Mouse (Mus musculus): ENCODE data around the gene Man2b2. TPM values are rescaled to one million over a fixed set of nuclear protein-coding genes. Genes with fewer than 3 reads are reported as not detected.

Gene Man2b2
- total RNA-seq, 2 experiments from 2014 or later, result 60.2 to 62.4 TPM

- no peak for DNase-seq (ENCODE audit: low spot score in 2 of 2)
Measured at GRCm38 (mm10) chr5:36839032-36839431, 8.6 kb upstream of the Man2b2 start.

GRCm38 (mm10) chr5:36835933-36836332 is 5.5 kb upstream of the Man2b2 start:
- peak; percentile 53 to 66 for DNase-seq (ENCODE audit: low spot score in 2 of 2)

- no peak for DNase-seq (ENCODE audit: low spot score in 2 of 2)
Measured at GRCm38 (mm10) chr5:36831272-36831671, 819 bp upstream of the Man2b2 start.

GRCm38 (mm10) chr5:36829098-36829497 is 1.4 kb downstream of the Man2b2 start:
- DNase-seq (ENCODE audit: low spot score in 2 of 2), result no peak

GRCm38 (mm10) chr5:36822907-36823306 is 7.5 kb downstream of the Man2b2 start:
- DNase-seq (ENCODE audit: low spot score in 2 of 2), result no peak

GRCm38 (mm10) chr5:36820142-36820541 is 10.3 kb downstream of the Man2b2 start:
- DNase-seq (ENCODE audit: low spot score in 2 of 2), result no peak

GRCm38 (mm10) chr5:36819742-36820141 is 10.7 kb downstream of the Man2b2 start:
- no peak for DNase-seq (ENCODE audit: low spot score in 2 of 2)

- DNase-seq (ENCODE audit: low spot score in 2 of 2), result no peak
Measured at GRCm38 (mm10) chr5:36817738-36818137, 12.7 kb downstream of the Man2b2 start.

GRCm38 (mm10) chr5:36814554-36814953 is 15.9 kb downstream of the Man2b2 start:
- no peak for DNase-seq (ENCODE audit: low spot score in 2 of 2)

GRCm38 (mm10) chr5:36811413-36811812 is 19.0 kb downstream of the Man2b2 start:
- DNase-seq (ENCODE audit: low spot score in 2 of 2), result no peak

- no peak for DNase-seq (ENCODE audit: low spot score in 2 of 2)
Measured at GRCm38 (mm10) chr5:36810634-36811033, 19.8 kb downstream of the Man2b2 start.

GRCm38 (mm10) chr5:36809123-36809522 is 21.3 kb downstream of the Man2b2 start:
- DNase-seq (ENCODE audit: low spot score in 2 of 2), result no peak

- no peak for DNase-seq (ENCODE audit: low spot score in 2 of 2)
Measured at GRCm38 (mm10) chr5:36807106-36807505, 23.3 kb downstream of the Man2b2 start.

GRCm38 (mm10) chr5:36797291-36797690 is 33.2 kb downstream of the Man2b2 start:
- DNase-seq (ENCODE audit: low spot score in 2 of 2), result no peak

- peak; percentile 77 to 91 for DNase-seq (ENCODE audit: low spot score in 2 of 2)
Measured at GRCm38 (mm10) chr5:36796296-36797014, 34.0 kb downstream of the Man2b2 start, which contains the start of gene Mrfap1. Gene Mrfap1, minus strand, starts transcription at chr5:36796772.

- DNase-seq (ENCODE audit: low spot score in 2 of 2), result peak; percentile 43 to 52
Measured at GRCm38 (mm10) chr5:36795647-36796295, 34.7 kb downstream of the Man2b2 start.

- no peak for DNase-seq (ENCODE audit: low spot score in 2 of 2)
Measured at GRCm38 (mm10) chr5:36791861-36792260, 38.6 kb downstream of the Man2b2 start.

- no peak for DNase-seq (ENCODE audit: low spot score in 2 of 2)
Measured at GRCm38 (mm10) chr5:36786052-36786451, 44.4 kb downstream of the Man2b2 start.

- DNase-seq (ENCODE audit: low spot score in 2 of 2), result no peak
Measured at GRCm38 (mm10) chr5:36779512-36779911, 50.9 kb downstream of the Man2b2 start.

- DNase-seq (ENCODE audit: low spot score in 2 of 2), result no peak
Measured at GRCm38 (mm10) chr5:36778901-36779300, 51.6 kb downstream of the Man2b2 start.

- no peak for DNase-seq (ENCODE audit: low spot score in 2 of 2)
Measured at GRCm38 (mm10) chr5:36777186-36777585, 53.3 kb downstream of the Man2b2 start.

GRCm38 (mm10) chr5:36776021-36776575 is 54.4 kb downstream of the Man2b2 start:
- DNase-seq (ENCODE audit: low spot score in 2 of 2), result peak in 1 of 2 experiments; percentile 34
